Mouse (Mus musculus): ENCODE measurements at regions not wholly inside any gene's neighbourhood (a gene's known extent, or its start where the extent isn't known, plus 50 kb on each side); places are given as distances from the start of the nearest gene placed in this dataset.

- no peak for DNase-seq
Measured at GRCm38 (mm10) chr14:120102010-120102748, 59.9 kb upstream of the Oxgr1 start.

DNA sequence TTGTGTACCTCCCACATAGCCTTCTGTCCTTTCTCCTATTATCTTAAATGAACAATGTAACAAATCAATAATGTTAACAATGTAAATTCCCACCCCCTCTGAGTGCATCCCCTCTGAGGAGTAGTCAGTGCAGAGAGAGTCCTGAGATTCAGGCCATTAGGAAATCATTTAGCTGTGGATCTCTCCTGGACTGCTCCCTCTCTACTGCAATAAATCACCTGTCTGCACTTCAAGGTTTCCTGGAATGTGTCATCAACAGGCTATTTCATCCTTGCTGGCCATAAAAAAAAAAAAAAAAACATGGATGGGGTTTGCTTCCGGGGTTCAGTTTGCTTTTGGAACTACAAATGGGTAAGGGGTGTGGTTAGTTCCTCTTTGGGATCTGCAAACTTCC, 60.5 kb upstream of the Oxgr1 start:
- DNase-seq, result no peak

- DNase-seq, result no peak
Measured at GRCm38 (mm10) chr14:120109846-120110245, 67.6 kb upstream of the Oxgr1 start.

DNA sequence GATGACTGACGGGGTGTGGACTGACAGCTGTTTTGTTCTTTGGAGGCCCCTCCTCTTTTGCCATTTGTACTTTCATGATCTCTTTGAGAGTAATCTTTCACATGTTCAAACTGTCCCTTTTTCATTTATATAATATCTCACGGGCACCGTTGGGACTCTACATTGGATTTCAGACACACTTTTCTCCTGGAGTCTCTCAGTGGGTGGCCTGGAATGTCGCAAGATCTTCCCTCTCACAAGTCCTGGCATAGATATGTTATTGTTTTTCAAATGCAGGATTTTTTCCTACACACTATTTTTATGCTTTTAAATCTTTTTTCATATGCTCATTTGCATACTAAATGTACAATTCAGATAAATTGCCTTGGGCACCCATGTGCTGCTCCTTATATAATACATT, 71.1 kb upstream of the Oxgr1 start:
- no peak for DNase-seq

GRCm38 (mm10) chr14:120118582-120118981, 76.3 kb upstream of the Oxgr1 start:
- peak; percentile 10 for DNase-seq

DNA sequence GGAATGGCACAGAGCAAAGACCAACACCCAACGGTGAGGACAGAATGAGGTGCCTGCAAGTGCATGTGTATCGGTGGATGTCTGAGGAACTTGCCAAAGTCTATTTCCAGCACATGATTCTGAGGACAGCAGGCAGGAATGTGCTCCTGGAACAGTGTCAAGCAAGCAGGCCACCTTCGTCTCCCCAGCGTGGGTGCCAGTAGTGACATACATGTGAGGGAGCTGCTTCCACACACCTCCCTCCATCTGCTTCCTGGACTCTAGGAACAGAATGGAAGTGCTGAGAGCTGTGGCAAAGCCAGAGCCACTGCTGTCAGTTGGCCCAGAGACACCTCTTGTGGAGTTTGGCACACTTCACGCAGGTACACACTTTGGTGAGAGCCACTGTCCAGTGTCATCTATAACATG, 76.9 kb upstream of the Oxgr1 start:
- DNase-seq, result peak; percentile 94

DNA sequence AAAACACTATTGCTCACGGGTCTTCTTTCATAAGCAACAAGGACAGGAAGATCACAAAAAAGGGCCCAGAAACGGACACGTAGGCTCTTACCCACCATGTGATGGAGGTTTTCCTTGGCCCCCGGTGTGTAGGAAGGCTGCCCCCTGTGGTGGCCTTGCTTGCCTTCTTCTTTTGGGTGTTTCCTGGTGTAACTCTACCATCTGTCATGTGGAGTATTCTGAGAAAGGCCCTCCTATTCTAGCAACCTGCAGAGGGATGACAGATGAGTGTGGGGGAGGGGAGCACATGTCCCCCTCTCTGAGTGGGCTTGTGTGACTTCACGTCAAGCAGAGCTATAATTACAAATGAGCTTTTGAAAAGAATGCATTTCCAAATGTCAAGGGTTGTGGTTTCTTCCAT, 77.3 kb upstream of the Oxgr1 start:
- DNase-seq, result no peak

- DNase-seq, result no peak
Measured at GRCm38 (mm10) chr14:120120261-120120660, 78.0 kb upstream of the Oxgr1 start.

DNA sequence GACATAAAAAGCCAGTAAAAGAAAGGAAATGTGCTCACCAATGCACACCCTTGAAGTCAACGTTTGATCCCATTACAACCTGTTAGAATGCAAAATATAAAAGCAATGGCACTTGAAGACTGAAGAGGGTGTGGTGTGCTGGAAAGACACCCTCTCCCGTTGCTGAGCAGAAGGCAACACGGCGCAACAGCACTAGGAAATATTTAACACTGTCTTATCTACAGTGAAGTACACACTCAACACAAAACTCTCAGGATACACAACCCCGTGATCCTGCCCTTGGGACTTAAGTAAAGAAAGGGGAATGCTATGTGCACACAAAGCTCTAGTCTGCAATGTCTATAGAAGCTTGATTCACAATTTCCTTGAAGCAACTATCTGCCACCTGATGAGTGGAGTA, 83.1 kb upstream of the Oxgr1 start:
- DNase-seq, result no peak

- DNase-seq, result no peak
Measured at GRCm38 (mm10) chr14:120127481-120127880, 85.2 kb upstream of the Oxgr1 start.

DNA sequence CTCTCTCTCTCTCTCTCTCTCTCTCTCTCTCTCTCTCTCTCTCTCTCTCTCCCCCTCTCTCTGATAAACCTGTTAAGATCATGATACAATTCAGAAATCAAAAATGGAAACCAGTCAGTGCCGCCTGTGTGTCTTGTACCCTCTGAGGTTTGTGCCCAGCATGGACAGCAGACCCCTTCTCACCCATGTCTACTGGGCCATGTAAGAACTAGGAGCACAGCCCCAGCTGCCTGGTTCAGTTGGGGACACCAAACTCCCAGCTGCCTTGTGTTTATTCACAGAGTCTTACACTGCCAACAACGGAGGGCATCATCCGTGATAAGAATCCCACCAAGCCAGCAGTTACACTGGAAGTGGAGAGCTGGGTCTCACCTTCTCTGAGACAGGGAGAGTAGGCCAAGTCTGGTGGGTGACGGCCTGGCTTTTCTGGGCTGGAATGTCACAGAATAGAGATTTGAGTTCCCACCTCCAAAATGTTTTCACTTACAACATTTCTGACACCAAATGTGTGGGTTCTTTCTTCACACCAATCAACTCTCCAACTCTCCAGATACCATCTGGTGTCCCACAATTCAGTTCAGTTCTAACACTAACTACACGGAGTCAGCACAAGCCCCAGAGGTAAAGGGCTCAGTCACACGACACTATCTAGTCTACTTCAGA, 92.2 kb upstream of the Oxgr1 start:
- no peak for DNase-seq

DNA sequence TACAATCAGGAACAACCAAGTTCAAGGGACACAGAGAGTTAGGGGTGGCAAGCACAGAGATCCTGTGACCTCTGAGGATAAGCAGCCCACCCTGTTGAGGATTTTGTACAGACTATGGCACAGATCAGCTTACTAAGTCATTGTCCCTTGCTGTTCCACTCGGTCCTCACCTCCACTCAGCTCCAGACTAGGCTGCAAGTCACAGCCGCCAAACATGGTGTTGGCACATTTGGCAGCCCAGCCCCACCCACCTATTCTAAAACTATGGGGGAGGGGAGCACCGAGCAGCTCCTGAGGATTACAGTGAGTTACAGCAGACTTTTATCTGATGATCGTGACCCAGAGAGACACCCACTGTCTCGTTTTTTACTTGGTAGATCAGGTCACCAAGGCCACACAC, 93.0 kb upstream of the Oxgr1 start:
- no peak for DNase-seq

GRCm38 (mm10) chr14:120136736-120137135, 94.5 kb upstream of the Oxgr1 start:
- no peak for DNase-seq

- DNase-seq, result peak; percentile 80
Measured at GRCm38 (mm10) chr14:120137680-120138136, 95.5 kb upstream of the Oxgr1 start.

- DNase-seq, result no peak
Measured at GRCm38 (mm10) chr14:120138546-120138945, 96.3 kb upstream of the Oxgr1 start.

DNA sequence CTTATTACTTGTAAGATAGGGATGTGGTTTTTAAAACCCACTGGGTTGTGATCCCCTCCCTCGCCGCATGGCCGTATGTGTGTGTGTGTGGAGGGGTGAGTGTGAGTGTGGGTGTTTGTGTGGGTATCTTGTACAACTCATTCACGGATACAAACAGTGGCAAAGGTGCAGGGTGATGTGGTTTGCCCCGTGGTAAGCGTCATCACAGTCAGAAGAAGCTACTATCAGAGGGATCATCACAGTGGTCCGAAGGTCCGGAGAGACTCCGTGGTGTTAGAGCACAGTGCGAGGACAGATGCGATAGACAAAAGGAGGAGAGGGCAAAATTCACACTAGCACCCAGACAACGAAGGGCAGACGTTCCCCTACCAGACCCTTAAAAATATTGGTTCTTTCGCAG, 97.0 kb upstream of the Oxgr1 start:
- no peak for DNase-seq

- DNase-seq, result no peak
Measured at GRCm38 (mm10) chr14:120139671-120140071, 97.4 kb upstream of the Oxgr1 start.

DNA sequence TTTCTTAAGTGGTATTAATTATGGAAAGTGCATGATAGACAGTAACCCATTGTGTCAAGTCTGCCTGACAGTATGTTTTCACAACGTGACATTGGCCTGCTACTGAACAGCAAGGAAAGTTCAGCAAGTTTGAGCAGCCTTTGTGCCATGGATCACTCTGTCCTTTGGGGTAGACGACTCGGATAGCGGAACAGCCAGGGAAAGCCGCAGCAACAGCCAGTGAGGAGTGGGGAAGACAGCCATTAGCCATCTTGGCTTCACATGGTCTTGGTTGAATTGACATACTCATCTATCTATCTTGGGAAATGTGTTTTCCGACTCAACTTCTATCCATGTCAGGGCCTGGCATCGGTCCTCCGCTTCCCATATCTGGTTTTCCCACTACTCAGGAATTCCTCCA, 98.0 kb upstream of the Oxgr1 start:
- no peak for DNase-seq

- no peak for DNase-seq
Measured at GRCm38 (mm10) chr14:120140791-120141747, 98.8 kb upstream of the Oxgr1 start.

GRCm38 (mm10) chr14:120142281-120142680, 100.0 kb upstream of the Oxgr1 start:
- DNase-seq, result no peak

DNA sequence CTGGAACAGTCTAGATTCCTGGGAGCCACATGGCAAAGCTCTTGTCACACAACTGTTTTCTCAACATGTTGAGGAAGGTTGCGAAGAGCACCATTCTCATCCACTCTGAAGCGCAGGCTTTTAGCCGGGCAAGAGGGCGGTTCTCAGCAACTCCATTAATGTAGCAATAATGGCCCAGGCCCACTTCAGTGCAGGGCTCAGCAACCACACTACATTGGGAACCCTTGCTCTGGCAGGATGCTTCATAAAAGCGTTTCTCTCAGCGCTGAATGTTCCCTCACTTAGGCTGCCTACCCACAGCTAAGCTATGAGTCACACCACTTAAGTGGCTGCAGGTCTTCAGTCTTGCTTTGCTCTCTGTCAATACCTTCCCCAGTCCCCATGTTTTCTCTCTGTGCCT, 102.2 kb upstream of the Oxgr1 start:
- no peak for DNase-seq

GRCm38 (mm10) chr14:120146312-120146711, 104.1 kb upstream of the Oxgr1 start:
- DNase-seq, result no peak
